Mouse (Mus musculus): ENCODE data around the gene Prdx6b.
A peak's percentile ranks its signal among the peaks of the same experiment; 100 is the strongest.

Prdx6b gene

GRCm38 (mm10) chr2:80292172-80292571 is at the start of gene Prdx6b:
Prdx6b (plus strand) TSS chr2:80292472.
- no peak for DNase-seq (ENCODE audit: inconsistent age in 2 of 2, low spot score in 1 of 2)

- peak in 1 of 2 experiments; percentile 66 for DNase-seq (ENCODE audit: inconsistent age in 2 of 2, low spot score in 1 of 2)
These were observed 44.8 kb upstream of the Prdx6b start for GRCm38 (mm10) chr2:80247466-80247865.

GRCm38 (mm10) chr2:80247868-80248267 is 44.4 kb upstream of the Prdx6b start:
- no peak for DNase-seq (ENCODE audit: inconsistent age in 2 of 2, low spot score in 1 of 2)

GRCm38 (mm10) chr2:80259888-80260672 is 32.2 kb upstream of the Prdx6b start:
- no peak for DNase-seq (ENCODE audit: inconsistent age in 2 of 2, low spot score in 1 of 2)

- DNase-seq (ENCODE audit: inconsistent age in 2 of 2, low spot score in 1 of 2): peak; percentile 57 to 88
These were observed 25.4 kb upstream of the Prdx6b start for GRCm38 (mm10) chr2:80266894-80267293.

- DNase-seq (ENCODE audit: inconsistent age in 2 of 2, low spot score in 1 of 2): peak in 1 of 2 experiments; percentile 54
These were observed 24.2 kb upstream of the Prdx6b start for GRCm38 (mm10) chr2:80268053-80268452.

GRCm38 (mm10) chr2:80271431-80271830 is 20.8 kb upstream of the Prdx6b start:
- no peak for DNase-seq (ENCODE audit: inconsistent age in 2 of 2, low spot score in 1 of 2)

- DNase-seq (ENCODE audit: inconsistent age in 2 of 2, low spot score in 1 of 2): no peak
These were observed 19.2 kb upstream of the Prdx6b start for GRCm38 (mm10) chr2:80273038-80273437.

GRCm38 (mm10) chr2:80273763-80274162 is 18.5 kb upstream of the Prdx6b start:
- DNase-seq (ENCODE audit: inconsistent age in 2 of 2, low spot score in 1 of 2): no peak

GRCm38 (mm10) chr2:80275136-80275535 is 17.1 kb upstream of the Prdx6b start:
- peak; percentile 6 to 75 for DNase-seq (ENCODE audit: inconsistent age in 2 of 2, low spot score in 1 of 2)

- DNase-seq (ENCODE audit: inconsistent age in 2 of 2, low spot score in 1 of 2): no peak
These were observed 10.1 kb upstream of the Prdx6b start for GRCm38 (mm10) chr2:80282214-80282613.

- no peak for DNase-seq (ENCODE audit: inconsistent age in 2 of 2, low spot score in 1 of 2)
These were observed 5.9 kb upstream of the Prdx6b start for GRCm38 (mm10) chr2:80286397-80286796.

GRCm38 (mm10) chr2:80298334-80298733 is 6.1 kb downstream of the Prdx6b start:
- no peak for DNase-seq (ENCODE audit: inconsistent age in 2 of 2, low spot score in 1 of 2)

GRCm38 (mm10) chr2:80300806-80301205 is 8.5 kb downstream of the Prdx6b start:
- DNase-seq (ENCODE audit: inconsistent age in 2 of 2, low spot score in 1 of 2): no peak

GRCm38 (mm10) chr2:80303957-80304356 is 11.7 kb downstream of the Prdx6b start:
- no peak for DNase-seq (ENCODE audit: inconsistent age in 2 of 2, low spot score in 1 of 2)

- no peak for DNase-seq (ENCODE audit: inconsistent age in 2 of 2, low spot score in 1 of 2)
These were observed 15.4 kb downstream of the Prdx6b start for GRCm38 (mm10) chr2:80307701-80308100.

GRCm38 (mm10) chr2:80309775-80310174 is 17.5 kb downstream of the Prdx6b start:
- no peak for DNase-seq (ENCODE audit: inconsistent age in 2 of 2, low spot score in 1 of 2)

GRCm38 (mm10) chr2:80310772-80311171 is 18.5 kb downstream of the Prdx6b start:
- DNase-seq (ENCODE audit: inconsistent age in 2 of 2, low spot score in 1 of 2): no peak

- no peak for DNase-seq (ENCODE audit: inconsistent age in 2 of 2, low spot score in 1 of 2)
These were observed 19.1 kb downstream of the Prdx6b start for GRCm38 (mm10) chr2:80311350-80311749.

- no peak for DNase-seq (ENCODE audit: inconsistent age in 2 of 2, low spot score in 1 of 2)
These were observed 21.9 kb downstream of the Prdx6b start for GRCm38 (mm10) chr2:80314201-80314600.

- no peak for DNase-seq (ENCODE audit: inconsistent age in 2 of 2, low spot score in 1 of 2)
These were observed 22.6 kb downstream of the Prdx6b start for GRCm38 (mm10) chr2:80314854-80315241.

- DNase-seq (ENCODE audit: inconsistent age in 2 of 2, low spot score in 1 of 2): peak; percentile 94 to 98
These were observed 23.2 kb downstream of the Prdx6b start, which contains the start of gene Dnajc10 for GRCm38 (mm10) chr2:80315242-80316161. Dnajc10 (plus strand) TSS chr2:80315466.

All from adrenal gland, adult (tissue).